Mouse (Mus musculus) limb, embryonic 10.5 days (tissue): ENCODE results near the gene Ctbp1. TPM values are rescaled to one million over a fixed set of nuclear protein-coding genes. Genes with fewer than 3 reads are reported as not detected.

Source experiments
- DNase-seq: peaks from one replicate; pipeline ENCODE4 v3.0.0-alpha.2; 2017; ENCODE audit warnings: low spot score
- H3K27ac ChIP-seq: fragments of 300-500 bp; sonication (generic); 2 replicates; pipeline ENCODE4 v1.5.1; 2016; ENCODE audit warnings: mild to moderate bottlenecking
- H3K27me3 ChIP-seq: fragments of 300-500 bp; sonication (generic); 2 replicates; pipeline ENCODE4 v1.6.1; 2016; ENCODE audit warnings: low read depth, mild to moderate bottlenecking; ENCODE audit not compliant: poor library complexity, severe bottlenecking
- H3K36me3 ChIP-seq: fragments of 300-500 bp; sonication (generic); 2 replicates; pipeline ENCODE4 v1.6.1; 2016; ENCODE audit warnings: mild to moderate bottlenecking, moderate library complexity
- H3K4me1 ChIP-seq: fragments of 300-500 bp; sonication (generic); 2 replicates; pipeline ENCODE4 v1.6.1; 2016
- H3K4me3 ChIP-seq: fragments of 300-500 bp; sonication (generic); 2 replicates; pipeline ENCODE4 v1.5.1; 2016; ENCODE audit warnings: mild to moderate bottlenecking, moderate library complexity
- H3K9me3 ChIP-seq: fragments of 300-500 bp; sonication (generic); replicated peaks from 2 replicates; pipeline ENCODE4 v1.6.1; 2016; ENCODE audit warnings: mild to moderate bottlenecking
- WGBS: fragments of 180-500 bp; shearing (Covaris S2); methylation state at CpG from one replicate; pipeline ENCODE4 v1.1.7; 2016; 5-methylcytosine and 5-hydroxymethylcytosine counted together
- polyA plus RNA-seq: library from polyadenylated mRNA; unstranded; fragments of >200 nt; fragmentation: Nextera tagmentation; extraction: Ambion mirVana; gene quantifications from 2 replicates; pipeline ENCODE4 v1.2.1, GENCODE M21; 2016

Ctbp1 gene
- polyA plus RNA-seq, 1 experiment from 2014 or later: 473 TPM

DNA sequence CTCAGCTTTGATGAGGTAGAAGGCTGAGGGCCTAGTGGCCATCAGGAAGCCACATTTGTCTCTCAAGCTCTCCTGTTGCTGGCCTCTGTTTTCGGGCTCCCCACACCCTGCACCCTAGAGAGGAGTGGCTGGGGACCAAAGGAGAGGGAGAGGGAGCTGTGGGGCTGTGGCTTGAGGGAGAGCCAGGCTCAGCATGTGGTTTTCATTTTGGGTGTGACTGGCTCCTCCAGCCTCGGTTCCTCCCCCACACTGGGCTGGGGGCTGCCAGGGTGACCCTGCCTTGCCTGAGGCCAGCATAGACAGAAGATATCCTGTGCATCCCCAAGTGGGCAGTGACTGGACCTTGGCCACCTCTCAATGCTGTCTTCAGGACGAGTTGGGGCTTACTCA lies 36.5 kb downstream of the Ctbp1 start:
- no peak overlapping the region for H3K4me3 ChIP-seq
- peaks cover 21% of the 10 kb centered on the region for H3K36me3 ChIP-seq
- peak overlapping the region; percentile 15 for H3K27ac ChIP-seq
- DNase-seq: no peak
- no peaks in the 10 kb centered on the region for H3K9me3 ChIP-seq
- H3K27me3 ChIP-seq: no peaks in the 10 kb centered on the region
- 61% methylated on average over 3 of the region's 3 CpGs for WGBS
- peaks cover 28% of the 10 kb centered on the region for H3K4me1 ChIP-seq

DNA sequence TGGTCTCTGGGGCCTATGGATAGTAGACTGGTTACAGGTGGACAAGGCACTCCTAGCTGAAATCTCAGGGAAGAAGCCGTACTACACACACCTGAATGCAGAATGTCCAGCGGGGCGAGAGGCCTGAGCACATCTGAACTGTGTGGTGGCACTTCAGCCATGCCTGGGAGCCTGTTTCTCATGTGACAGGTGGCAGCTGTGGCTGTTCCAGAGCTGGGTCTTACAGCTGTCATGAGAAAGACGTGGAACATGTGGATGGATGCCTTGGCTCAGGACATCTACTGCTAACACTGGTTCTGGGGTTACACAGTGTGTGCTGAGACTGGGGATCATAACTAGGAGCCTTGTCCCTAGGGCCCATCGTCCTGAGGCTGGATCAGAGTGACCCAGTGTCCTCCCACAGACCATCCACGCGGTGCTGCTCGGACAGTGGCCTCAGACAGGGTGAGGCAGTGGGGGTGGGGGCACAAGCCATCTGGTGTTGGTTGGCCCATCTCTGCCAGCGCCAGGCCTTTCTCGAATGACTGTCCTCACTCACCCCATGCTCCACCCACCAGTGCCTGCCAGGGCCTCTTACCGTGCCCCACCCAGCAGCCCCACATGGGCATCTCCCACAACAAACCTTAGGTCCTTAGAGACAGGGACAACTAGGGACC lies 37.1 kb downstream of the Ctbp1 start:
- DNase-seq: no peak
- Histone ChIP-seq H3K27ac (peak overlapping the region; percentile 15; the same call in 1 of the 2 replicates), H3K36me3 (peaks cover 15% of the 10 kb centered on the region), H3K27me3 (no peaks in the 10 kb centered on the region), H3K4me3 (no peak overlapping the region), H3K4me1 (peaks cover 28% of the 10 kb centered on the region), H3K9me3 (no peaks in the 10 kb centered on the region)
- WGBS: 88% methylated on average over 11 of the region's 11 CpGs

DNA sequence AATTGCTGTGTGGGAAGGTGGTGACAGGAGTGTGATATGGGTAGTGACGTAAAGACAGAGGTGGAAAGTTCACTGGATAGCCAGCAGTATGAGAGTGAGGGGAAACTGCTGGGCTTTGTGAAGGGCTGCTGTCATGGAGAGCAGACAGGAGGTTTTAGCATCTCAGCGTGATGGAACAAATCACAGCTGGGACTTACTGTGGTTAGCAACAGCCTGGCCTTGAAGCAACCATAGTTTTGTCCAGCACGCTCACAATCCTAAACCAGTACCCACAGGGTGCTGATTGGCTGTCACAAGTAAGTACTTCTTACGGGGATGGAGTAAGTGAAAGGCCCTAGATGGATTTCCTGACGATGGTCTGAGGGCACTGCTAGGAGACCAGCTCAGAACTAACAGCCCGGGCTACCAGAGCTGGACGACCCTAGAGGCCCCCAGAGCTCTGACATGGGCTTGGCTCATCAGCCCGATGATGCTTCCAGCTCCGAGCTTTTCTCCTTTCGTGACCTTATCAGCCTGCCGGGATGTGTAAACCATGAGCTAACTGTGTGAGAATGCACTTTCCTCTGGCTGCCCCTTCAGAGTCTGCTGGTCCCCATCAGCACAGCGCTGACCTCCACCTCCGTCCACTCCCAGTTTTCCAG lies 40.3 kb downstream of the Ctbp1 start:
- WGBS: 57% methylated on average over 13 of the region's 13 CpGs
- Histone ChIP-seq H3K9me3 (no peaks in the 10 kb centered on the region), H3K4me1 (peaks cover 27% of the 10 kb centered on the region), H3K27ac (0 out of 2 replicates have a peak overlapping the region, but pooled peaks have one; percentile 25), H3K4me3 (no peak overlapping the region), H3K27me3 (no peaks in the 10 kb centered on the region), H3K36me3 (no peaks in the 10 kb centered on the region)
- DNase-seq: no peak

DNA sequence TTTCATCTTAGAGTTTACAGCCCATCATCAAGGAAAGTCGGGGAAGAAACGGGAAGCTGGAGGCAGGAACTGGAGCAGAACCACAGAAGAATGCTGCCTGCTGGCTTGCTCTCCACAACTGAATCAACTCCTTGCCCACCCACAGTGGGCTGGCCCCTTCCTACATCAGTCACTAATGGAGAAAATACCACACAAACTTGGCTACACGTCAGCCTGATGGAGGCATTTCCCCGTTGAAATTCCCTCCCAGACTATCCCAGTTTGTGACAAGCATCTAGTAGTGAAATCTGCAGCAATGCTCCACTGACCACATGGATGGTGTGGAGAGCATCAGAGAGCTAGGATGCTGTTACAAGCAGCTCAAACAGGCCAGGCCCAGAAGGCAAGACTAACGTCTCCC lies 42.0 kb downstream of the Ctbp1 start:
- Histone ChIP-seq H3K27ac (no peak overlapping the region), H3K36me3 (no peaks in the 10 kb centered on the region), H3K27me3 (no peaks in the 10 kb centered on the region), H3K9me3 (no peaks in the 10 kb centered on the region), H3K4me3 (no peak overlapping the region), H3K4me1 (peaks cover 11% of the 10 kb centered on the region)
- WGBS: 78% methylated on average over 5 of the region's 5 CpGs
- DNase-seq: no peak

DNA sequence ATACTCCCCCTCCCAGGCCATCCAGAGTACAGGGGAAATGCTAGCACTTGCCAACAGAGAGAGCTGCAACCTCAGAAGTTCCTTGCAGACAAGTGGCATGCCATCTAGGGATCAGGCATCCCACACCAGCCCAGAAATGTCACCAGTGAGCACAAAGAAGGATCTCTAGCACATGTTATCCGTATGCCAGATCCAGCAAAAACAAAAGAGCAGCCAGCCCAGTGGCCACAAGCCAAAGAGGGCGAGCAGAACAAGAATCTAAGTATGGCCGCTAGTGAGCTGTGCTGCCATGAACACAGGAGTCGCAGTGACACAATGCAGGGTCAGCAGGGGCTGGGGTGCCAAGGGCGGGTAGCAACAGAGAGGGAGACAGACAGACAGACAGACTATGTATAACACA lies 44.5 kb downstream of the Ctbp1 start:
- Histone ChIP-seq H3K4me3 (no peak overlapping the region), H3K27ac (no peak overlapping the region), H3K4me1 (peaks cover 9% of the 10 kb centered on the region), H3K9me3 (no peaks in the 10 kb centered on the region), H3K27me3 (no peaks in the 10 kb centered on the region), H3K36me3 (no peaks in the 10 kb centered on the region)
- WGBS: 75% methylated on average over 5 of the region's 5 CpGs
- DNase-seq: no peak

DNA sequence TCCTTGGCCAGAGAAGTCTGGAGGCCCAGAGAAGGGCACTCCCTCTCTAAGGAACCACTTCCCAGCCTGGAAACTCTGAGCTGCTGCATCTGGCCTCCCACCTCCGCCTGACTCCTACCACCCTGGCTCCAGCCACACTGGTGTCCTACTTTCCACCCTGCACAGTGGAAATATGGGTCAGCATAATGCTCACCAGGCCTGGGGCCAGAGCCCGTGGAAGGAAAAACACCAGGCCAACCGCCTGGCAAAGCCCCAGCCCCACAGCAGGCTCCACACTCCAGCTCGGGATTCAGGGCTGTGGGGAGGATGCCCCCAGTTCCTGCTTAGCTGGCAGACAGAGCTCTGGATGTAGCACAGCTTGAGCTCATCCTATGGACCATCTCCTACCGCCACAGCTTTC lies 46.4 kb downstream of the Ctbp1 start:
- peaks cover under 1% of the 10 kb centered on the region; the same call in 1 of the 2 replicates for H3K4me1 ChIP-seq

DNA sequence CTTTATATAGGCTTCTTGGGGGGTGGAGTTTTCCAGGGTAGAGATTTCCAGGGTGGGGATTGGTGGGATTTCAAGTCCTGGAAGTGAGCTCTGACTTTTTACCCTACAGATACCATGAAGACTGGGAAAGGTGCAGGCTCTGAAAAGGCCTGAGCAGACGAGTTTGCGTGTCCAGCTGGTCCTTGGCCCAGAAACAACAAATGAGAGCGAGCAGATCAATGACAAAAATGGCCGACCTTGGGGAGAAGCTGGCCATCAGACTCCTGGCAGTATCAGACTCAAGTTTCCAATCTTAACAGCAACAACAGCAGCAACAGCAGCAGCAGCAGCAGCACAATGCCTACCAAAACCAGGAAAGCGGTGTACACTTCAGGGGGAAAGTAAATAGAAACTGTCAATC lies 49.1 kb downstream of the Ctbp1 start:
- no peaks in the 10 kb centered on the region for H3K27me3 ChIP-seq
- H3K36me3 ChIP-seq: no peaks in the 10 kb centered on the region
- no peak for DNase-seq
- 92% methylated on average over 5 of the region's 5 CpGs for WGBS
- H3K4me3 ChIP-seq: no peak overlapping the region
- H3K4me1 ChIP-seq: peaks cover 22% of the 10 kb centered on the region
- H3K9me3 ChIP-seq: no peaks in the 10 kb centered on the region
- no peak overlapping the region for H3K27ac ChIP-seq

More for the DNA sequence above, 46.4 kb downstream of the Ctbp1 start:
- Histone ChIP-seq H3K4me3 (no peak overlapping the region), H3K36me3 (no peaks in the 10 kb centered on the region), H3K9me3 (no peaks in the 10 kb centered on the region), H3K27ac (no peak overlapping the region), H3K27me3 (no peaks in the 10 kb centered on the region)
- 75% methylated on average over 5 of the region's 5 CpGs for WGBS
- no peak for DNase-seq

DNA sequence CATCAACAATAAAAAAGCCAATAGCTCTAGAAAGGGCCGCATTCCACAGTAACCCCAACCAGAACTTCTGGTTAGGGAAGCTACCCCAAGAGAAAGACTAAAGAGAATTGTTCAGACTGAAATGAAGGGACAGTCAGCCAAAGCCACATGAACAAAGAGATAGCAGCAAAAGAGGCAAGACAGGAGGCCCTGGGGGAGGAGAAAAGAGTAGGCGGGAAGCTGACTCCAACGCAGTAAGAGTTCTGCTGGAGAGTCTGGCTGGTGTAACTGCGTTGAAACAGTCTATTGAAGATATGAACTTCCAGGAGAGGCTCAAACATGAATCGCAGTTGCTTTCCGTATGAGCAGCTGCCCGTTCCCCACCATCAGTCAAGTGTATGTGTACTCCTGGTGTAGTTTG lies 50.3 kb downstream of the Ctbp1 start:
- Histone ChIP-seq H3K9me3 (no peaks in the 10 kb centered on the region), H3K4me3 (no peak overlapping the region), H3K36me3 (no peaks in the 10 kb centered on the region), H3K27ac (no peak overlapping the region), H3K4me1 (peaks cover 29% of the 10 kb centered on the region), H3K27me3 (no peaks in the 10 kb centered on the region)
- no peak for DNase-seq
- WGBS: 92% methylated on average over 7 of the region's 7 CpGs

DNA sequence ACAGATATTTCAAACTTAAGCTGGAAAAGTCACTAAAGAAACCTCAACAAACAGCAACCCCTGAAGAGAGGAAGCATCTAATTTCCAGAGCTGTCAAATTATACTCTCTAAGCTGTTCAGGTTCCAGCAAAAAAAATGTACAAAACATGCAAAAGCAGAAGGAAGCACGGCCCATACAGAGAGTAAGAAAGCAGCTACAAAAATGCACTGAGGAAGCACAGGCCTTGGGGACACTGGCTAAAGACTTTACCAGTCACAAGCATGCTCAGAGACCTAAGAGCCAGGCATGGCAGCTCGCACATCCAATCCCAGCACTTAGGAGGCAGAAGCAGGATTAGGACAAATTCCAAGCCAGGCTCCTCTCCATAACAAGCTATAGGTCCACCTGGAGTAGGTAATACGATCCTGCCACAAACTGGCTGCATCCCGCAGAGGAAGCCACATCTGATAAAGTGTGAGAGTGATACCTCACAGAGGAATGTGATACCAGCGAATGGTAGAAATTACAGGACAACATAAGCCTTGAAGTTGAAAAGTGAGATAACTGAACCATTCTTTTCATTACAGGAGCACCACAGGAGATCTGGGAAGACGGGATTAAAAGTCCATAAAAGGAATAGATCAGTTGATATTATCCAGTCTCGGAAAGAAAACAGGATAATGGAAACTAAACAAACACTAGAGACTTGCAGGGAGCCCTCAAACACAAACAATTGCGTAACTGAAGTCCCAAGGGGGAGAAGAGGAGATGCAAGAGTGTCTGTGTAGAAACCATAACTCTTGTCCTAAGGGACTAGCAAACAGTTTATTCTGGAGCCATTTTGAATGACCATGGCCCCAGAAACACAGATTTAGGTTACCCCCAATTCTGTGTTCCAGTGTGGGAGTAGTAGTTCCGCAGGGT lies 51.7 kb downstream of the Ctbp1 start:
- Histone ChIP-seq H3K27ac (peak overlapping the region; percentile 53), H3K36me3 (no peaks in the 10 kb centered on the region), H3K4me1 (peaks cover 34% of the 10 kb centered on the region), H3K4me3 (no peak overlapping the region), H3K9me3 (no peaks in the 10 kb centered on the region), H3K27me3 (no peaks in the 10 kb centered on the region)
- no peak for DNase-seq
- WGBS: 65% methylated on average over 9 of the region's 9 CpGs

DNA sequence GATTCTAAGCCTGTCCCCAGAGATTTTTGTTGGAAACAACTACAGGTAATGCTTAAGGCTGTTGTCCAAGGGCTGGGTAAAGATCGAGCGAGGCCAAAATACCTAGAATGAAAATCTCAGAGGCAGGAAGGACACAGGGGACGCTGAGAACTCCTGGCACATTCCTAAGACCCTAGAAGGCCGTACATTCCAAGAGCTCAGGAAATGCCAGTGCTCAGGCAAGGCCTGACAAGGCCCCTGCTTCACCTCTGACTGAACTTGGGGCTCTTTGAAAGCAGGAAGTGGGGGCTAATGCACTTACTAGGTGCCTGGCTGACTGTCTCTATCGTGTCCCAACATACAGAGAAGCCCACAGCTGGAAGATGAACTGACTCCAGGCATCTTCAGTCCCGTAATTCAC lies 52.4 kb downstream of the Ctbp1 start:
- no peaks in the 10 kb centered on the region for H3K27me3 ChIP-seq
- peaks cover 41% of the 10 kb centered on the region for H3K4me1 ChIP-seq
- WGBS: 46% methylated on average over 6 of the region's 6 CpGs
- H3K9me3 ChIP-seq: no peaks in the 10 kb centered on the region
- H3K27ac ChIP-seq: peak overlapping the region; percentile 53
- no peak for DNase-seq
- no peaks in the 10 kb centered on the region for H3K36me3 ChIP-seq
- H3K4me3 ChIP-seq: no peak overlapping the region

DNA sequence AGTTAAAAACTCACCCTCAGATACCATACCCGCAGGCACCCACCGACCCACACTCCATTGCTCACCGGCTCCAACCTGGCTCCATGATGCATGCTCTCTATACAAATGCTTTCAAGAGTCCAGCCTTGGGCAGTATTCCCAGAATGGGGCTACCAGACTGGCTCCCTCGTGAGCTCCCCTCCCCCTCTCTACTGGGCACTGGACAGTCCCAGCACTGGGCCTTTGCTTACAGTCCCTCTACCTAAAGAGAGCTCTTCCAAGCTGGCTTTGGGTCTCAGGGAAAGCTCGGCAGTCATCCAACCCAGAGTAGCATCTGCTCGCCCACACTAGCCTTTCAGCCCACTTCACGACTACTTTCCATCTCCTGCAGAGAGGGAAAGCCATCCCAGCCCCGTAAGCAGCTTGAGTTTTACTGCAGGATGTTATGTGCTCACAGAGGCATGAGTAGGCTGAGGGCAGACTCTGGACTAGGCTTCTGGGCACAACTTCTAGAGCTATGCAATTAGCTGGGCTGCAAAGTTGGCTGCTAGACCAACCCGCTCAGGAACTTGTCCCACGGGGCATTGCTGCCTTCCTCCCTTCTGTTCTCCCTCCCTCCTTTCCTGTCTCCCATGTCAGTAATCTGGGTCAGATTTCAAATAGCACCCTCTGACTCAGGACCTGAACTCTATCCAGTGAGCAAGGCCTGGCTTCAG lies 54.3 kb downstream of the Ctbp1 start:
- Histone ChIP-seq H3K4me1 (peaks cover 50% of the 10 kb centered on the region), H3K4me3 (no peak overlapping the region), H3K9me3 (no peaks in the 10 kb centered on the region), H3K36me3 (no peaks in the 10 kb centered on the region), H3K27ac (peak overlapping the region; percentile 54; the same call in 1 of the 2 replicates), H3K27me3 (no peaks in the 10 kb centered on the region)
- WGBS: 70% methylated on average over 10 of the region's 10 CpGs
- no peak for DNase-seq

DNA sequence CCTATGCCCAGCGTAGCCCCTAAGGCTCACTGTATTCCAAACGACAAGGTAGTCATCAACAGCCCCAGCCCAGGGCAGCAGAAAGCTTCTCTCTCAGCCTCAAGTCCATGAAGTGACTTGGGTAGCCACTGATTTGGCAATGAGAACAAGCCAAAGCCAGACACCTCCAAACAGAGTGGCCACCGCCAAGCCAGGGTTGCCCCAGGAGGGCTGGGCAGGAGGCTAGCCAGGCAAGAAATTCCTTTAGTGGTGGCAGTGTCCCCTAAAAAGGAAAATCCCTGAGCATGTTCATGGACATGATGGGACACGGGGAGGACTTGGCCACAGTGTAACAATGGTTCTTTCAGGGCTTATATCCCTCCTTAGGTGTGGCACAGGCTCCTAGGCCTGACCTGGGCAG lies 55.0 kb downstream of the Ctbp1 start:
- Histone ChIP-seq H3K27ac (0 out of 2 replicates have a peak overlapping the region, but pooled peaks have one; percentile 54), H3K27me3 (no peaks in the 10 kb centered on the region), H3K4me3 (no peak overlapping the region), H3K36me3 (no peaks in the 10 kb centered on the region), H3K9me3 (no peaks in the 10 kb centered on the region), H3K4me1 (peaks cover 50% of the 10 kb centered on the region)
- WGBS: 90% methylated on average over 4 of the region's 4 CpGs
- no peak for DNase-seq
